Mouse (Mus musculus) embryonic facial prominence, embryonic 15.5 days (tissue): ENCODE measurements around the gene Hist1h3c. TPM values are rescaled to one million over a fixed set of nuclear protein-coding genes. Genes with fewer than 3 reads are reported as not detected.
A peak's percentile ranks its signal among the peaks of the same experiment; 100 is the strongest.
"Not testable (repeated sequence)": the region's sequence is repeated elsewhere in the genome, so short reads cannot be mapped to it uniquely, and the experiment has no call there.

Experiments
- ATAC-seq: fragments of 200-750 bp; cut with Nextera tagmentation; 2 replicates; pipeline ENCODE4 v1.8.0; 2017; ENCODE audit warnings: low read depth, moderate TSS enrichment; ENCODE audit not compliant: insufficient number of reproducible peaks, low FRiP score, low TSS enrichment
- H3K27ac ChIP-seq: fragments of 300-500 bp; sonication (generic); replicated peaks from 2 replicates; pipeline ENCODE4 v1.5.1; 2015; ENCODE audit warnings: mild to moderate bottlenecking, inconsistent platforms
- H3K27me3 ChIP-seq: fragments of 300-500 bp; sonication (generic); 2 replicates; pipeline ENCODE4 v1.6.1; 2015; ENCODE audit warnings: inconsistent platforms
- H3K36me3 ChIP-seq: fragments of 300-500 bp; sonication (generic); 2 replicates; pipeline ENCODE4 v1.6.1; 2015; ENCODE audit warnings: mild to moderate bottlenecking, inconsistent platforms
- H3K4me1 ChIP-seq: fragments of 300-500 bp; sonication (generic); 2 replicates; pipeline ENCODE4 v1.6.1; 2015; ENCODE audit warnings: inconsistent platforms
- H3K4me2 ChIP-seq: fragments of 300-500 bp; sonication (generic); replicated peaks from 2 replicates; pipeline ENCODE4 v1.6.1; 2015; ENCODE audit warnings: mild to moderate bottlenecking, inconsistent platforms
- H3K4me3 ChIP-seq: fragments of 300-500 bp; sonication (generic); replicated peaks from 2 replicates; pipeline ENCODE4 v1.5.1; 2015; ENCODE audit warnings: mild to moderate bottlenecking, inconsistent platforms
- H3K9ac ChIP-seq: fragments of 300-500 bp; sonication (generic); 2 replicates; pipeline ENCODE4 v1.6.1; 2015; ENCODE audit warnings: inconsistent platforms
- H3K9me3 ChIP-seq: fragments of 300-500 bp; sonication (generic); replicated peaks from 2 replicates; pipeline ENCODE4 v1.6.1; 2016; ENCODE audit warnings: inconsistent platforms
- WGBS: fragments of 180-500 bp; shearing (Covaris S2); methylation state at CpG from one replicate; pipeline ENCODE4 v1.1.7; 2015; 5-methylcytosine and 5-hydroxymethylcytosine counted together
- polyA plus RNA-seq: library from polyadenylated mRNA; unstranded; fragments of >200 nt; fragmentation: Nextera tagmentation; extraction: Ambion mirVana; gene quantifications from 2 replicates; pipeline ENCODE4 v1.2.1, GENCODE M21; 2015

The Hist1h3c gene
- polyA plus RNA-seq, 1 experiment from 2014 or later = 4.8 TPM

DNA sequence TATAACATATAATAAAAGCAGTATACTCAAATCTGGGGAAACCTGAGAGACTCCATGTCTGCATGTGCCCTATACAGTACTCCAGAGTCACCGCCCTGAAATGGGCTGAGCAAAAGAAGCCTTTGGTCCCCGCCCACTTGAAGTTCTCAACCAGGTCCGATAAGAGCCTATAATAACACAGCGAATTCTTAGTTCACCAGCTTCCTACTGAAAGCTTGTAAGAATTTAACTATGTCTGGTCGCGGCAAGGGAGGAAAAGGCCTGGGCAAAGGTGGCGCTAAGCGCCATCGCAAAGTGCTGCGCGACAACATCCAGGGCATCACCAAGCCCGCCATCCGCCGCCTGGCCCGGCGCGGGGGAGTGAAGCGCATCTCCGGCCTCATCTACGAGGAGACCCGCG is 11.4 kb upstream of the Hist1h3c start, which contains the start of gene Hist1h4b:
Gene Hist1h4b (plus strand): TSS at position 224 of the 400 bp plus-strand sequence.
- WGBS = under 1% methylated on average over 19 of the region's 22 CpGs
- Histone ChIP-seq H3K4me1 (peaks cover 23% of the 10 kb centered on the region; the same call in 1 of the 2 replicates), H3K4me2 (peak within 1 kb of the TSS; percentile 60), H3K27ac (peak within 1 kb of the TSS; percentile 92), H3K27me3 (no peaks in the 10 kb centered on the region), H3K9ac (0 out of 2 replicates have a peak within 1 kb of the TSS, but pooled peaks have one; percentile 23), H3K9me3 (no peaks in the 10 kb centered on the region), H3K4me3 (peak within 1 kb of the TSS; percentile 41), H3K36me3 (no peaks in the 10 kb centered on the region)
- ATAC-seq = peak; percentile 82

DNA sequence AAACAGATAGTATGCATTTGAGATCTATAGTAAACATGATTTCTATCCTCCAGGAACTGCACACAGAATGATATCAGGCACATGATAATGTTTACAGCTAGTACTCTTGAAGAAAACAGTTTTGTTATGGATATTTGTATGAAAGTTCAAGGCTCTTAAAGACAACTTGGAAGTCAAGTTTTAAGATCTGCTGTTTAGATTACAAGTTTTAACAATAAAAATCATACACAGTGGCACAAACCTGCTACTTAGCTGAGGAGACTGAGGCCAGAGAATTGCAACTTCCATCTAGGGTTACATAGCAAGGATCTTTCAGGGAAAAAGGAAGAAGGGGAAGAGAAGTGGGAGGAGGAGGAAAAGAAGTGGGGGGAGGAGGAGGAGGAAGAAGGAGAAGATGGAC is 9.6 kb upstream of the Hist1h3c start:
- Histone ChIP-seq H3K4me3 (no peak overlapping the region), H3K27ac (no peak overlapping the region)

DNA sequence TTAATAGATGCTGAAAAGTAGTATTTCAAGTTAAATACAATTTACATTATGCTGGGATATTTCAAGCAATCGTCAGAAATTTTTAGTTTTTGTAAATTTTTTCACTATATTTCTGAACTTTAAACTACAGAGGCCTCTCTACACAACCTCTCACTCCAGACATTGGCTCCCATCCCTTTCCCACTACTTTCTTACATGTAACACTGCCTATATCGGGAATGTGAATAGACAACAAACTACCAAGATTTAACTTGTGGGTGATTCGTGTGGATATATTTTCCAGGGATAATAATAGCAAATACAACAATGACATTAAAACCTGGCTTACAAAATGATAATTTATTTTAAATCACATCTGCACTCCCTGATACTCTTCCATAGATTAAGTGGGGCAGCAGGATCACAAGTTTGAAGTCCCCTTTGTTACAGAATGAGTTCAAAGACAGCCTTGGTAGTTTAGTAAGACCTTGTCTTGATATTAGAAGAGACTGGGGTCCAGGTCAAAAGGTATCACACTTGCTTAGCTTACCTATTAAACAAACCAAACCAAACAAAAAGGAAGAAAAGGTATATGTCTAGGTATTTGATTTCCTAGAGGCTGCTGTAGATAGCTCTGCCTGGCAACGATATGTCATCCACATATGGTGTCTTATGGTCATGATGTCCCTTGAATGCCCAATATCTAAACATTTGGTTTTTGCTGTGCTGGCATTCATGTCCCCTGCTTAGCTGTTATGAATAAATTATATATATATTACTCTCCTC is 8.1 kb upstream of the Hist1h3c start:
- H3K9me3 ChIP-seq = no peaks in the 10 kb centered on the region
- no peak overlapping the region for H3K9ac ChIP-seq
- no peaks in the 10 kb centered on the region for H3K27me3 ChIP-seq
- peak overlapping the region; percentile 32; the same call in 1 of the 2 replicates for H3K4me3 ChIP-seq
- H3K4me2 ChIP-seq = peak overlapping the region; percentile 51; the same call in 1 of the 2 replicates
- no peak for ATAC-seq
- peaks cover 12% of the 10 kb centered on the region; the same call in 1 of the 2 replicates for H3K4me1 ChIP-seq
- peak overlapping the region; percentile 31; the same call in 1 of the 2 replicates for H3K27ac ChIP-seq
- H3K36me3 ChIP-seq = no peaks in the 10 kb centered on the region
- 45% methylated on average over 4 of the region's 4 CpGs for WGBS

More for the DNA sequence above, 9.6 kb upstream of the Hist1h3c start:
- Histone ChIP-seq H3K9ac (no peak overlapping the region), H3K4me1 (peaks cover 12% of the 10 kb centered on the region; the same call in 1 of the 2 replicates), H3K4me2 (no peak overlapping the region), H3K27me3 (no peaks in the 10 kb centered on the region), H3K9me3 (no peaks in the 10 kb centered on the region), H3K36me3 (no peaks in the 10 kb centered on the region)
- ATAC-seq = no peak

DNA sequence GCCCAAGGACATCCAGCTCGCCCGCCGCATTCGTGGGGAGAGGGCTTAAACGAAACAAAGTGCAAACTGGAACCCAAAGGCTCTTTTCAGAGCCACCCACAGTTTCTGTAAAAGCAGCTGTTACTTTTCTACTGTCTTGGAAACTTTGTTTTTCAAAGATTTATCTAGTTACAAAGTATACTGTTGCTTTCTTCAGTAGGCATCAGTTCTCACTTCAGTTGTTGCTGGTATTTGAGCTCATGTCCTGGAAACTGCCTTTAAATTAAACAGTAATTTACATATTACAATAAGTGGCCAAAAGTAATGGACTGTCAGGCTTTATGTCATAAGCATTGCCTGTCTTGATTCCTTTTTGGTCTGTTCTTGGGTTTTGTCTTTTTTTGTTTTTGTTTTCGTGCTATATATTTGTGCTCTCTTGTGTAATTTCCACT is 7.4 kb upstream of the Hist1h3c start:
- no peaks in the 10 kb centered on the region for H3K36me3 ChIP-seq
- H3K27me3 ChIP-seq = no peaks in the 10 kb centered on the region
- WGBS = 2% methylated on average over 6 of the region's 6 CpGs
- peak overlapping the region; percentile 32 for H3K4me3 ChIP-seq
- ATAC-seq = no peak
- H3K27ac ChIP-seq = peak overlapping the region; percentile 40
- no peaks in the 10 kb centered on the region for H3K9me3 ChIP-seq
- peaks cover 20% of the 10 kb centered on the region for H3K4me1 ChIP-seq
- no peak overlapping the region for H3K9ac ChIP-seq
- peak overlapping the region; percentile 51 for H3K4me2 ChIP-seq

DNA sequence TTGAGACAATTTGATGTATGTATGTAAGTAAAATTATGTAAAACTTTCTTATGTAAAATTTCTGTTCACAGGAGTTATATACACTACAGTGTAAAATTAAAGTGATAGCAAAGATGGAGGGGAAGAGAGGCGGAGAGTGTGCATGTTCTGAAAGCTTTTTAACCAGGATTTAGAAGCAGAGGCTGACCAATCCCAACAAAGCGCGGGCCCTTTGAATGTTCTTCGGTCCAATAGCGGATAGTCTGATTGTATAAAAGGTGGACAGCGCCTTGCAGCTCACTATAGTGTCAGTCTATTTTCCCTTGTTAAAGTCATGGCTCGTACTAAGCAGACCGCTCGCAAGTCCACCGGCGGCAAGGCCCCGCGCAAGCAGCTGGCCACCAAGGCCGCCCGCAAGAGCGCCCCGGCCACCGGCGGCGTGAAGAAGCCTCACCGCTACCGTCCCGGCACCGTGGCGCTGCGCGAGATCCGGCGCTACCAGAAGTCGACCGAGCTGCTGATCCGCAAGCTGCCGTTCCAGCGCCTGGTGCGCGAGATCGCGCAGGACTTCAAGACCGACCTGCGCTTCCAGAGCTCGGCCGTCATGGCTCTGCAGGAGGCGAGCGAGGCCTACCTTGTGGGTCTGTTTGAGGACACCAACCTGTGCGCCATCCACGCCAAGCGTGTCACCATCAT is 6.8 kb upstream of the Hist1h3c start, which contains the start of gene Hist1h3b:
Gene Hist1h3b (plus strand): TSS at position 201 of the 675 bp plus-strand sequence.
- H3K27ac ChIP-seq = peak within 1 kb of the TSS; percentile 94
- ATAC-seq = peak; percentile 84
- not testable (repeated sequence) for H3K27me3 ChIP-seq, H3K9me3 ChIP-seq, H3K36me3 ChIP-seq, H3K9ac ChIP-seq
- peaks cover 20% of the 10 kb centered on the region for H3K4me1 ChIP-seq
- under 1% methylated on average over 18 of the region's 47 CpGs for WGBS
- H3K4me2 ChIP-seq = peak within 1 kb of the TSS; percentile 67
- peak within 1 kb of the TSS; percentile 45 for H3K4me3 ChIP-seq

DNA sequence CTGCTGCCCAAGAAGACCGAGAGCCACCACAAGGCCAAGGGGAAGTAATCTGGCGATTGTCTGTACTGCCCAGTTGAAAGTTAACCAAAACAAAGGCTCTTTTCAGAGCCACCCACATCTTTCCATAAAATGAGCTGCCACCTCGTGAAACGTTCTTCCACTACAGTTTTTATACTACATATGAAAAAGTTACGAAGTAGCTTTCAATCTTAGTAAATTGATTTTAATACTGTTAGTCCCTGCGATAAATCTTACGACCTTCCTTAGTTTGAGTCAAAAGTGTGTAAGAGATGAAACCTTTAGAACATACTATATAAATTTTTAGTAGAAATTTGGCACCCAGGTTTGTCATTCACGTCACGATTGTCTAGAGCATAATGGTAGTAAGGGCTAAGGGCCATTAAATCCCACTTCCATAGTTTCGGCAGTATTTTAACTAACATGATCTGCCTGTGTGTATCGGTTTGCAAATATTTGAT is 6.1 kb upstream of the Hist1h3c start:
- WGBS = under 1% methylated on average over 11 of the region's 11 CpGs
- H3K36me3 ChIP-seq = no peaks in the 10 kb centered on the region

DNA sequence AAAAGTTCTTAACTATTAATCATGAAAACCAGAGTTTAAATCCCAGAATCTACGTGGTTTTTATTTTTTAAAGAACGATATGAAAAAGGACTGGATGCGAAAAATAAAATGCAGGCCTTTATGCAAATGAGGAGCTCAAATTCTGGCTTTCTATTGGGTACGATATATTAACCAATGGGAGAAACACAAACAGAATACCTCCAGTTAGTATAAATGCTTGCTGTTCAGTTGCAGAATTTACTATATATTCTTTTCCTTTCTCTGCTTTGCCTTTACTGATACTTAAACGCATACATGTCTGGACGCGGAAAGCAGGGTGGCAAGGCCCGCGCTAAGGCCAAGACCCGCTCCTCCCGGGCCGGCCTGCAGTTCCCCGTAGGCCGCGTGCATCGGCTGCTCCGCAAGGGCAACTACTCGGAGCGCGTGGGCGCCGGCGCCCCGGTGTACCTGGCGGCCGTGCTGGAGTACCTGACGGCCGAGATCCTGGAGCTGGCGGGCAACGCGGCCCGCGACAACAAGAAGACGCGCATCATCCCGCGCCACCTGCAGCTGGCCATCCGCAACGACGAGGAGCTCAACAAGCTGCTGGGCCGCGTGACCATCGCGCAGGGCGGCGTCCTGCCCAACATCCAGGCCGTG is 5.6 kb upstream of the Hist1h3c start, which contains the start of gene Hist1h2ab:
Gene Hist1h2ab (plus strand): TSS at position 288 of the 639 bp plus-strand sequence.
- WGBS = 1% methylated on average over 31 of the region's 47 CpGs
- Histone ChIP-seq H3K4me3 (peak within 1 kb of the TSS; percentile 45), H3K27ac (peak within 1 kb of the TSS; percentile 94), H3K4me1 (peaks cover 23% of the 10 kb centered on the region), H3K4me2 (peak within 1 kb of the TSS; percentile 67)
- not testable (repeated sequence) for H3K27me3 ChIP-seq, H3K9ac ChIP-seq, H3K9me3 ChIP-seq, H3K36me3 ChIP-seq
- peak; percentile 43; the same call in 1 of the 2 replicates for ATAC-seq

More for the DNA sequence above, 6.1 kb upstream of the Hist1h3c start:
- Histone ChIP-seq H3K4me1 (peaks cover 23% of the 10 kb centered on the region), H3K4me2 (peak overlapping the region; percentile 67), H3K9me3 (no peaks in the 10 kb centered on the region), H3K4me3 (peak overlapping the region; percentile 45), H3K27ac (peak overlapping the region; percentile 94), H3K27me3 (no peaks in the 10 kb centered on the region), H3K9ac (no peak overlapping the region)
- no peak for ATAC-seq

DNA sequence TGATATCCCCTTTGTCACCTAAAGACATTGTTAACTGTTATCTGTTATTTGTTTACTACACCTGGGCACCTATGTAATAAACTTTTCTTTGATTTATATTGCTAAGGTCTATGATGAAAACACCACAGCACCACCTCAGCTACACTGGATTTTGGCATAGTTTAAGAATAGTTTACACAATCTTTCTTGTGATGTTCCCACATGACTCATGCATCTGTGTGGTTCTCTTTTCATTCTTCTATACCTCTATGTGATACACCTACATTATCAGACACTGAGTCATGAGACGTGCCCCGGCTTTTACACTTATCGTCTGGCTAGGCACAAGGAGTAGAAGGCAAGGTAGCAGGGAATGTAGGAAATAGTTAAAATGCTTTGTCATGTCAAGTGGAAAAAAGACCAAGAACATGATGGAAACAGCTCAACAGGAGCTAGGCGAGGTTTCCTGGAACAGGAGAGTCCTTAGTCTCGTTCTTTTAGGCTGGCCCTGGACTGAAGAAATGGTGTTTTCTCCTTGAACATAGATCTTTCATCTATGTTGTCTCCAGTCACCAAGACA is 4.2 kb upstream of the Hist1h3c start:
- Histone ChIP-seq H3K9ac (no peak overlapping the region), H3K9me3 (no peaks in the 10 kb centered on the region), H3K27me3 (no peaks in the 10 kb centered on the region), H3K27ac (peak overlapping the region; percentile 90; the same call in 1 of the 2 replicates), H3K4me3 (no peak overlapping the region), H3K36me3 (no peaks in the 10 kb centered on the region), H3K4me1 (peaks cover 23% of the 10 kb centered on the region), H3K4me2 (no peak overlapping the region)
- 89% methylated on average over 5 of the region's 5 CpGs for WGBS
- ATAC-seq = no peak

DNA sequence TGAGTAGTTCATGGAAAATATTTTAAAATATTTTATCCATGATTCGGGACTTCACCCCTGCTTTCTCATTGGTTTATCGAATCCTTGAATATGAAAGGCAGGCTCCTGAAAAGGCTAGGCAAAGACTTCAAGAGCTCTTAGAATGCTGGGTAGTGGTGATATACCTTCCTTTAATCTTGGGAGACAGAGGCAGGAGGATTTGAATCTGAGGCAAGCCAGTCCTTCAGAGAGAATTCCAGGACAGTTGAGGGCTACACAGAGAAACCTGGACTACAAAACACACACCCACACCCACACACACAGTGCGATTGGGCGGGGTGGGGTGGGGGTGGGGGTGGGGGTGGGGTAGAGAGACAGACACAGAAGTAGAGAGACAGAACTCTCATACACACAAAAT is 2.5 kb upstream of the Hist1h3c start:
- H3K9ac ChIP-seq = no peak overlapping the region

DNA sequence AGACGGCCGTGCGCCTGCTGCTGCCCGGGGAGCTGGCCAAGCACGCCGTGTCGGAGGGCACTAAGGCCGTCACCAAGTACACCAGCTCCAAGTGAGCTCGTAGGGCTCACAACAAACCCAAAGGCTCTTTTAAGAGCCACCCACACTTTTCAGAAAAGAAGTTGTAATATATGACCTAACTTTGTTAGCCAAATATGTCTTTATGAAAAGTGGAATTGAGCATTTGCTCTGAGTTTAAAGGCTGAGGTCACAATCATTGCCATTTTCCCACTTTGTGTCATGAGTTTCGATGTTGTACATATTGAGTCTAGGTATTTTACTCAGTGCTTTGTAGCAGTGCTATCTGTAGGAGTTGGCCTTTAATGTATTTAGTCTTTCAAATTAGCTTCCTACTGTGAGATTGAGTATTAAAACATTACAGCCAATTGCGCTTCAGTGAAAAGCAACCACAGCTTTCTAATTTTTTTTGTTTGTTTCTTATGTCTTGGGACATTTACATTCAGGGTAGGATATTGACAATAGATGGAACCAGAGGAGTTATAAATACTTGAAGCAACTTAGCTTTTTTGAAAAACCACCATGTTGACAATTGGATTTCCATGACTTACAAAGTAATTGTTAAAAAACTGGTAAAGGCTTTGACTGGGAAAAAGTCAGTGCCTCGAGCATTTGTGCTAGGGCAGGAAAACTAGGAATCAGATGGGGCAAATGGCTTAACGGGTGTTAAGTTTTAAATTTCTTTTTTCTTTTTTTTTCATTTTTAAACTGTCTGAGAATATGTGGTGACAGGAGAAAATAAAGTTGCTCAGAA is 1.9 kb upstream of the Hist1h3c start:
- Histone ChIP-seq H3K4me3 (peak overlapping the region; percentile 43), H3K9ac (no peak overlapping the region), H3K36me3 (no peaks in the 10 kb centered on the region), H3K4me1 (peaks cover 18% of the 10 kb centered on the region), H3K4me2 (peak overlapping the region; percentile 52), H3K27me3 (no peaks in the 10 kb centered on the region), H3K9me3 (no peaks in the 10 kb centered on the region), H3K27ac (peak overlapping the region; percentile 98)
- 4% methylated on average over 13 of the region's 13 CpGs for WGBS
- no peak for ATAC-seq

More for the DNA sequence above, 2.5 kb upstream of the Hist1h3c start:
- Histone ChIP-seq H3K27me3 (no peaks in the 10 kb centered on the region), H3K4me2 (peak overlapping the region; percentile 52), H3K9me3 (no peaks in the 10 kb centered on the region), H3K36me3 (no peaks in the 10 kb centered on the region), H3K27ac (peak overlapping the region; percentile 98), H3K4me1 (peaks cover 22% of the 10 kb centered on the region), H3K4me3 (no peak overlapping the region; the same call in 1 of the 2 replicates)
- 4% methylated on average over 4 of the region's 4 CpGs for WGBS
- no peak for ATAC-seq
